Mouse (Mus musculus) CD4-positive, CD25-positive, alpha-beta regulatory T cell, adult 2 months (primary cell): Measurements from ENCODE around the gene Gm21310.
"Not testable (repeated sequence)": the region's sequence is repeated elsewhere in the genome, so short reads cannot be mapped to it uniquely, and the experiment has no call there.

Experiments
- DNase-seq: peaks from one replicate; pipeline ENCODE4 v3.0.0-alpha.2; 2012; ENCODE audit warnings: low read depth, low spot score

Gm21310 gene

GRCm38 (mm10) chrY:10147083-10147482 is at the start of gene Gm21310:
Gm21310 (minus strand) TSS chrY:10147183.
- not testable (repeated sequence) for DNase-seq
